Mouse (Mus musculus): ENCODE measurements around the gene Ddc. TPM values are rescaled to one million over a fixed set of nuclear protein-coding genes. Genes with fewer than 3 reads are reported as not detected.

The Ddc gene
- total and polyA plus RNA-seq, 3 experiments = 0.07 to 0.08 TPM; not detected in 1

DNA sequence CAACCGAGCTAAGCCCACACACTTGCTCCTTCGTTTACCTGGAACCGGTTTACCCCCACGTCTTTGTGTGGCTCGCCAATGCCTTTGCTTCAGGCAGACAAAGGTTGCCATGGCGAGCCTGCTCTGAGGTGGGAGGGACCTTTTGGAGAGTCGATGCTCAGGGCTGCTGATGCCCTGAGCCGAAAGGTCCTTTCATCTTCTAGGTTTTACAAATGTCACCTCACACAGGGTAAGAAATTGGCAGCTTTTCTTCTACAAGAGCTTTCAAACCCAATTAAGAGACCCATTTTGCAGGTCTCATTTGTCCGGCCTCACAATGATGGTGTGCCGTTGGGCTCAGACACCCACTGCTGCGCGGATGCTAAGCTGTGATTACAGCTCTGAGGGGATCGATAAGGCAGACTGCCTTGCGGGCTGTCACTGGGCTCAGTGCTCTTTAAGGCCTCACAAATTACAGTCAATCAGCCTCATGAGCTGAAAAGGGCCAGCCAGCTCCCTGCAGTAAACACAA is 29.9 kb downstream of the Ddc start:
- TF ChIP-seq ETS1 (IDR thresholded peaks at IDR 0.05; ENCODE audit: low read depth, low read length) (no peak), RCOR1 (IDR thresholded peaks at IDR 0.05; ENCODE audit: low read depth, low read length) (no peak), ZKSCAN1 (IDR thresholded peaks at IDR 0.05; ENCODE audit: low read depth, low read length) (no peak), RAD21 (IDR thresholded peaks at IDR 0.05; ENCODE audit: low read depth, low read length) (no peak), USF2 (IDR thresholded peaks at IDR 0.05; ENCODE audit: borderline replicate concordance in 1 of 2, insufficient read depth in 1 of 2, low read depth in 1 of 2, low read length in 2 of 2) (no peak), MYB (IDR thresholded peaks at IDR 0.05; ENCODE audit: low read depth, low read length) (no peak), CHD2 (IDR thresholded peaks at IDR 0.05; ENCODE audit: low read length) (no peak), KAT2A (conservative IDR thresholded peaks at IDR 0.05; ENCODE audit: low read depth, low read length) (no peak), MAZ (IDR thresholded peaks at IDR 0.05; ENCODE audit: low read depth, low read length) (no peak)
- Histone ChIP-seq H3K4me1 (ENCODE audit: control insufficient read depth in 1 of 2, insufficient read depth in 2 of 2, low read length in 2 of 2) (no peaks in the 10 kb centered on the region), H3K9me3 (replicated peaks; ENCODE audit: insufficient read depth, low read length) (no peaks in the 10 kb centered on the region), H3K79me2 (ENCODE audit: control insufficient read depth, insufficient read depth, low read length, poor library complexity) (no peaks in the 10 kb centered on the region), H3K36me3 (ENCODE audit: control insufficient read depth in 1 of 2, insufficient read depth in 2 of 2, low read length in 2 of 2) (no peaks in the 10 kb centered on the region), H3K9ac (ENCODE audit: control insufficient read depth, low read depth, low read length, poor library complexity, severe bottlenecking) (no peak overlapping the region), H3K4me3 (ENCODE audit: control insufficient read depth in 1 of 2, insufficient read depth in 1 of 2, low read depth in 2 of 2, low read length in 2 of 2) (no peak overlapping the region), H3K27ac (ENCODE audit: control insufficient read depth, low read depth, low read length) (no peak overlapping the region), H3K27me3 (ENCODE audit: control insufficient read depth in 1 of 2, insufficient read depth in 2 of 2, low read length in 2 of 2) (peaks cover 4 to 7% of the 10 kb centered on the region in 2 experiments; a peak in 3 of 4 replicates)
- DNase-seq (ENCODE audit: low read depth, low spot score) = no peak

DNA sequence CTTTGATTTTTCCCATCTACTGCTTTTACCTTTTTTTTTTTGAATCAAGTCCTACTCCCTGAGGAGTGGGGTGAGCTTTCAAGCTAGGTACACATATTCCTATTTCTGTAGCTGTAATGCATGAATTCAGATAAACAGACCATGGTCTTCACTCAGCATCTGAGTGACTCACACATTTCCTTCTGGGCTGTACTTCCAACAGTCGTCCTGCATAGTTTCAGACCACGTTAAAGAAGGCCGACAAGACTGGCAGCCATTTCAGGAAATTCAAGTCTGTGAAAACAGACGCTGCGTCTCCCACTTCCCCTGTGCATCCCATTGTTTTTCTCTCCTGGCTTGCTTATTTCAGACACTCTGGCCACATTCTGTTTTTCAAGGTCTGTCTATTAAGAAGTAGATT is 31.2 kb downstream of the Ddc start:
- Histone ChIP-seq H3K4me3 (ENCODE audit: control insufficient read depth in 1 of 2, insufficient read depth in 1 of 2, low read depth in 2 of 2, low read length in 2 of 2) (no peak overlapping the region), H3K4me1 (ENCODE audit: control insufficient read depth in 1 of 2, insufficient read depth in 2 of 2, low read length in 2 of 2) (no peaks in the 10 kb centered on the region), H3K27me3 (ENCODE audit: control insufficient read depth in 1 of 2, insufficient read depth in 2 of 2, low read length in 2 of 2) (peaks cover 6 to 7% of the 10 kb centered on the region in 2 experiments; a peak in 3 of 4 replicates), H3K79me2 (ENCODE audit: control insufficient read depth, insufficient read depth, low read length, poor library complexity) (no peaks in the 10 kb centered on the region), H3K9me3 (replicated peaks; ENCODE audit: insufficient read depth, low read length) (no peaks in the 10 kb centered on the region), H3K9ac (ENCODE audit: control insufficient read depth, low read depth, low read length, poor library complexity, severe bottlenecking) (no peak overlapping the region), H3K27ac (ENCODE audit: control insufficient read depth, low read depth, low read length) (no peak overlapping the region), H3K36me3 (ENCODE audit: control insufficient read depth in 1 of 2, insufficient read depth in 2 of 2, low read length in 2 of 2) (no peaks in the 10 kb centered on the region)
- no peak for DNase-seq (ENCODE audit: low read depth, low spot score)
- TF ChIP-seq USF1 (IDR thresholded peaks at IDR 0.05; ENCODE audit: low read depth, low read length) = no peak
- TF ChIP-seq POLR2AphosphoS2 (IDR thresholded peaks at IDR 0.05; ENCODE audit: low read length) = no peak
- TF ChIP-seq MAZ (IDR thresholded peaks at IDR 0.05; ENCODE audit: low read depth, low read length) = no peak
- TF ChIP-seq UBTF (IDR thresholded peaks at IDR 0.05; ENCODE audit: borderline replicate concordance, insufficient read depth, low read depth, low read length) = no peak
- TF ChIP-seq TCF12 (IDR thresholded peaks at IDR 0.05; ENCODE audit: low read depth, low read length) = no peak
- TF ChIP-seq HCFC1 (IDR thresholded peaks at IDR 0.05; ENCODE audit: low read depth, low read length) = no peak
- TF ChIP-seq RCOR1 (IDR thresholded peaks at IDR 0.05; ENCODE audit: low read depth, low read length) = no peak
- TF ChIP-seq CTCF (IDR thresholded peaks at IDR 0.05 in 2 of 3, conservative IDR thresholded peaks at IDR 0.05 in 1 of 3; ENCODE audit: control insufficient read depth in 1 of 3, insufficient read depth in 1 of 3, low read depth in 2 of 3, low read length in 3 of 3, poor library complexity in 1 of 3, severe bottlenecking in 1 of 3) = no peak
- no peak for TF ChIP-seq MEF2A (IDR thresholded peaks at IDR 0.05; ENCODE audit: extremely low read depth, insufficient replicate concordance, low read depth, low read length, poor library complexity, severe bottlenecking)
- TF ChIP-seq MYB (IDR thresholded peaks at IDR 0.05; ENCODE audit: low read depth, low read length) = no peak
- no peak for TF ChIP-seq ELF1 (IDR thresholded peaks at IDR 0.05; ENCODE audit: low read depth, low read length)
- no peak for TF ChIP-seq MYC (IDR thresholded peaks at IDR 0.05; ENCODE audit: low read depth, low read length)
- TF ChIP-seq MXI1 (IDR thresholded peaks at IDR 0.05; ENCODE audit: low read depth, low read length) = no peak
- no peak for TF ChIP-seq NRF1 (IDR thresholded peaks at IDR 0.05; ENCODE audit: insufficient read depth, low read depth, low read length, poor library complexity, severe bottlenecking)

Measured in MEL (cell line).